Mouse (Mus musculus): ENCODE results near the gene Rin3. TPM values are rescaled to one million over a fixed set of nuclear protein-coding genes. Genes with fewer than 3 reads are reported as not detected.
A peak's percentile ranks its signal among the peaks of the same experiment; 100 is the strongest.

Rin3 gene
- polyA plus RNA-seq, 1 experiment from 2014 or later, result 5.7 TPM

- Histone ChIP-seq H3K4me1 (replicated peaks) (peaks cover 35% of the 10 kb centered on the region), H3K4me2 (peak overlapping the region; percentile 64), H3K36me3 (no peaks in the 10 kb centered on the region), H3K9ac (no peak overlapping the region), H3K27ac (no peak overlapping the region), H3K9me3 (replicated peaks) (no peaks in the 10 kb centered on the region), H3K4me3 (replicated peaks) (no peak overlapping the region), H3K27me3 (peaks cover 23% of the 10 kb centered on the region)
- no peak for ATAC-seq (ENCODE audit: low read depth)
- DNase-seq, result no peak
- 37% methylated on average over 2 of the region's 2 CpGs for WGBS (ENCODE audit: insufficient replicate concordance)
Measured at GRCm38 (mm10) chr12:102282126-102282525, 722 bp upstream of the Rin3 start.

- no peaks in the 10 kb centered on the region for H3K36me3 ChIP-seq
- H3K27me3 ChIP-seq, result peaks cover 23% of the 10 kb centered on the region
- ATAC-seq (ENCODE audit: low read depth) (peak; percentile 66), DNase-seq (no peak)
- H3K4me2 ChIP-seq, result peak overlapping the region; percentile 64
- H3K9me3 ChIP-seq (replicated peaks), result no peaks in the 10 kb centered on the region
- peak overlapping the region; percentile 71 for H3K9ac ChIP-seq
- H3K4me1 ChIP-seq (replicated peaks), result peaks cover 49% of the 10 kb centered on the region
- WGBS (ENCODE audit: insufficient replicate concordance), result 2% methylated on average over 23 of the region's 24 CpGs
- H3K4me3 ChIP-seq (replicated peaks), result peak overlapping the region; percentile 59
- peak overlapping the region; percentile 81 for H3K27ac ChIP-seq
Measured at GRCm38 (mm10) chr12:102283483-102284266, 827 bp downstream of the Rin3 start.

DNA sequence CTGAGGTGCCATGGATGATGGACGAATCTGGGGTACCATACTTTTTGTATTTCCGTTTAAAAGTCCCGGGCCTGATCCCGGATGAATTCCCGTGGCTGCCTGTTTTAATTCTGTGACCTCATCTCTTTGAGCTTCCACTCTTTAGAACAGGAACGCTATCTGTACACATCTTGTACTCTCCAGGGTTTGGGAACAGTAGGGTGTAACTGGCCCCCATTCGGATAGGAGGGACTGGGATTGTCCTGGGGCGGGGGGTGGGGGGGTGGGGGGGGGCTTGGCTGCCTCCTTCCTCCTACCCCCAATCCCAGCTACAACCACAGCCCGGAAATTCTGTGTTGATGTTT, 1.4 kb downstream of the Rin3 start:
- ATAC-seq (ENCODE audit: low read depth), result no peak
- Histone ChIP-seq H3K27ac (peak overlapping the region; percentile 67), H3K4me3 (replicated peaks) (peak overlapping the region; percentile 59), H3K9ac (peak overlapping the region; percentile 71; the same call in 1 of the 2 replicates), H3K4me1 (replicated peaks) (peaks cover 53% of the 10 kb centered on the region), H3K27me3 (peaks cover 23% of the 10 kb centered on the region), H3K9me3 (replicated peaks) (no peaks in the 10 kb centered on the region), H3K36me3 (no peaks in the 10 kb centered on the region), H3K4me2 (peak overlapping the region; percentile 64)
- WGBS (ENCODE audit: insufficient replicate concordance), result 6% methylated on average over 9 of the region's 9 CpGs
- no peak for DNase-seq

GRCm38 (mm10) chr12:102284618-102285159, 1.8 kb downstream of the Rin3 start:
- WGBS (ENCODE audit: insufficient replicate concordance), result 27% methylated on average over 3 of the region's 3 CpGs
- Histone ChIP-seq H3K27me3 (peaks cover 23% of the 10 kb centered on the region), H3K9me3 (replicated peaks) (no peaks in the 10 kb centered on the region), H3K36me3 (0 out of 2 replicates have a peak, but pooled peaks cover 2% of the 10 kb centered on the region), H3K27ac (no peak overlapping the region), H3K4me1 (replicated peaks) (peaks cover 55% of the 10 kb centered on the region), H3K4me3 (replicated peaks) (peak overlapping the region; percentile 59), H3K4me2 (peak overlapping the region; percentile 64), H3K9ac (peak overlapping the region; percentile 71; the same call in 1 of the 2 replicates)
- ATAC-seq (ENCODE audit: low read depth), result no peak
- DNase-seq, result no peak

DNA sequence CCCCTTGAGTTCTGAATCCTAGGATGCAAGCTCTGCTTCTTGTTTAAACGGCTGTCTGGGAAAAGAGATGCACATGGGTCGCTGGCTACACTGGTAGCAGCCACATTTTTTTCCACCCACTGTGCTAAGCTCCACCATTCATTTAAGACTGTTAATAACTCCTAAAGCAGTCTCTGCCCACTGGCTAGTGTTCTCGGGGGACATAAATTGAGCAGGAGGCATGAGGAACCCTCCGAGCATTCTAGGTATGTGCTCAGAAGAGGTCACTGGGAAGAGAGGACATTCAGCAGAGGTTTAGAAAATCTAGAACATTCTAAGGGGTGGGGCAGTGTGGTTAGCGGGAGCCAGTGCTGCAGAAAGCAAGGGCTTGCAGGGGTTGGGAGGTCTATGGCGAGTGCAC, 2.5 kb downstream of the Rin3 start:
- Histone ChIP-seq H3K4me3 (replicated peaks) (no peak overlapping the region), H3K36me3 (0 out of 2 replicates have a peak, but pooled peaks cover 3% of the 10 kb centered on the region), H3K4me1 (replicated peaks) (peaks cover 57% of the 10 kb centered on the region), H3K4me2 (peak overlapping the region; percentile 64; the same call in 1 of the 2 replicates), H3K9ac (no peak overlapping the region), H3K9me3 (replicated peaks) (no peaks in the 10 kb centered on the region), H3K27ac (no peak overlapping the region), H3K27me3 (peaks cover 23% of the 10 kb centered on the region)
- ATAC-seq (ENCODE audit: low read depth) (no peak), DNase-seq (no peak)
- WGBS (ENCODE audit: insufficient replicate concordance), result 51% methylated on average over 6 of the region's 6 CpGs

DNA sequence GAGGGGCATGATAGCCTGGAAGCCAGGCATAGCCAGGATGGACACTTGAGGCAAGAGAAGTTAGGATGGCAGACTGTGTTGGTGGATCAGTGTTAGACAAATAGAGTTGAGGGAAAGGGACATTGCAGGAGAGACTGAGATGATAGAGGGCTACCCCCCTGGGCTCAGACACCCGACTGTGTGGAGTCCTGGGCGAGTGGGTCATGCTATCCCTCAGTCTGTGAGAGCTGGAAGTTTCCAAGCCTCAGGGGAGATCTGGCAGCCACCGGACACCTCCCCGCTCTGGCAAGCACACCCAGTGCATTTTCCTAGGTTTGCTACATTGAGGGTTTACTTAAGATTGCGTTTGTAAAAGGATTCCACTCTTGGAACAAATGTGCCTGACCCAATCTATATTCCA, 2.9 kb downstream of the Rin3 start:
- no peak overlapping the region for H3K27ac ChIP-seq
- no peak for DNase-seq
- no peak overlapping the region for H3K4me2 ChIP-seq
- H3K4me1 ChIP-seq (replicated peaks), result peaks cover 57% of the 10 kb centered on the region
- 57% methylated on average over 5 of the region's 5 CpGs for WGBS (ENCODE audit: insufficient replicate concordance)
- H3K9me3 ChIP-seq (replicated peaks), result no peaks in the 10 kb centered on the region
- ATAC-seq (ENCODE audit: low read depth), result no peak
- H3K36me3 ChIP-seq, result 0 out of 2 replicates have a peak, but pooled peaks cover 3% of the 10 kb centered on the region
- H3K4me3 ChIP-seq (replicated peaks), result no peak overlapping the region
- peaks cover 23% of the 10 kb centered on the region for H3K27me3 ChIP-seq
- H3K9ac ChIP-seq, result no peak overlapping the region

- 51% methylated on average over 10 of the region's 10 CpGs for WGBS (ENCODE audit: insufficient replicate concordance)
- Histone ChIP-seq H3K27me3 (peaks cover 23% of the 10 kb centered on the region), H3K9ac (no peak overlapping the region), H3K9me3 (replicated peaks) (no peaks in the 10 kb centered on the region), H3K36me3 (0 out of 2 replicates have a peak, but pooled peaks cover 3% of the 10 kb centered on the region), H3K27ac (peak overlapping the region; percentile 39), H3K4me2 (no peak overlapping the region), H3K4me3 (replicated peaks) (no peak overlapping the region), H3K4me1 (replicated peaks) (peaks cover 66% of the 10 kb centered on the region)
- DNase-seq (no peak), ATAC-seq (ENCODE audit: low read depth) (no peak)
Measured at GRCm38 (mm10) chr12:102286681-102287414, 4.0 kb downstream of the Rin3 start.

- no peak overlapping the region for H3K4me2 ChIP-seq
- ATAC-seq (ENCODE audit: low read depth) (no peak), DNase-seq (no peak)
- no peaks in the 10 kb centered on the region for H3K9me3 ChIP-seq (replicated peaks)
- no peak overlapping the region for H3K9ac ChIP-seq
- peaks cover 78% of the 10 kb centered on the region for H3K4me1 ChIP-seq (replicated peaks)
- 26% methylated on average over 6 of the region's 6 CpGs for WGBS (ENCODE audit: insufficient replicate concordance)
- H3K36me3 ChIP-seq, result 0 out of 2 replicates have a peak, but pooled peaks cover 3% of the 10 kb centered on the region
- no peak overlapping the region for H3K27ac ChIP-seq
- no peak overlapping the region for H3K4me3 ChIP-seq (replicated peaks)
- peaks cover 12% of the 10 kb centered on the region for H3K27me3 ChIP-seq
Measured at GRCm38 (mm10) chr12:102287904-102288602, 5.2 kb downstream of the Rin3 start.

DNA sequence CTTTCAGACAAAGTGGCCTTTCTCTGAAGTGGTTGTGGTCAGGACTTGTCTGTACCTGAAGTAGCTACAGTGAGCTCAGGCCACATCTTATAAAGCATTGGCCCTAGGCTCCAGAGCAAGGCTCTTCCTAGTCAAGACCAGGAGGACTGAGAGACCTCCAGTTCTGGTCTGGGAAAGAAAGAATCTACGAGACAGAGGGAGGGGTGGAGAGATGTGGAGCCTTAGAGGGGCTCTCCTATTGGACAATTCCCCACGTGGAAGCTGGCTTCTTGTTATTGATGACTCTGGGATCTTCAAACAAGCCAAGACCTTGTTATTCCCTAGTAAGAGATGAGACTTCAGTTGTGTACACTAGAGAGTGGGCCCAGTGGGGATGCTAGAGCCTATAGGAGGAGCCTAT, 6.0 kb downstream of the Rin3 start:
- H3K27ac ChIP-seq, result no peak overlapping the region
- no peak for DNase-seq
- no peak overlapping the region for H3K4me3 ChIP-seq (replicated peaks)
- no peak overlapping the region for H3K4me2 ChIP-seq
- ATAC-seq (ENCODE audit: low read depth), result no peak
- peaks cover 78% of the 10 kb centered on the region for H3K4me1 ChIP-seq (replicated peaks)
- WGBS (ENCODE audit: insufficient replicate concordance), result 44% methylated on average over 2 of the region's 2 CpGs
- H3K36me3 ChIP-seq, result 0 out of 2 replicates have a peak, but pooled peaks cover 3% of the 10 kb centered on the region
- peaks cover 6% of the 10 kb centered on the region for H3K27me3 ChIP-seq
- H3K9me3 ChIP-seq (replicated peaks), result no peaks in the 10 kb centered on the region
- no peak overlapping the region for H3K9ac ChIP-seq

- H3K27me3 ChIP-seq, result 0 out of 2 replicates have a peak, but pooled peaks cover under 1% of the 10 kb centered on the region
- H3K36me3 ChIP-seq, result 0 out of 2 replicates have a peak, but pooled peaks cover 3% of the 10 kb centered on the region
- no peak overlapping the region for H3K27ac ChIP-seq
- no peaks in the 10 kb centered on the region for H3K9me3 ChIP-seq (replicated peaks)
- H3K4me3 ChIP-seq (replicated peaks), result no peak overlapping the region
- WGBS (ENCODE audit: insufficient replicate concordance), result 72% methylated on average over 1 of the region's 1 CpGs
- no peak overlapping the region for H3K9ac ChIP-seq
- ATAC-seq (ENCODE audit: low read depth) (no peak), DNase-seq (no peak)
- H3K4me2 ChIP-seq, result no peak overlapping the region
- H3K4me1 ChIP-seq (replicated peaks), result peaks cover 70% of the 10 kb centered on the region
Measured at GRCm38 (mm10) chr12:102289568-102289967, 6.7 kb downstream of the Rin3 start.

- ATAC-seq (ENCODE audit: low read depth), result no peak
- 49% methylated on average over 2 of the region's 2 CpGs for WGBS (ENCODE audit: insufficient replicate concordance)
- peaks cover 68% of the 10 kb centered on the region for H3K4me1 ChIP-seq (replicated peaks)
Measured at GRCm38 (mm10) chr12:102290662-102291061, 7.8 kb downstream of the Rin3 start.

More at GRCm38 (mm10) chr12:102290662-102291061, 7.8 kb downstream of the Rin3 start:
- Histone ChIP-seq H3K4me2 (no peak overlapping the region), H3K27me3 (no peaks in the 10 kb centered on the region), H3K9me3 (replicated peaks) (no peaks in the 10 kb centered on the region), H3K9ac (no peak overlapping the region), H3K27ac (no peak overlapping the region), H3K4me3 (replicated peaks) (no peak overlapping the region), H3K36me3 (0 out of 2 replicates have a peak, but pooled peaks cover 6% of the 10 kb centered on the region)
- no peak for DNase-seq
